ENCODE assay signal across 8 mouse cellular contexts in genomic region chr7:126776598-126777057, GRCm38 (mm10). TPM values are rescaled to one million over a fixed set of nuclear protein-coding genes. Genes with fewer than 3 reads are reported as not detected.
DNase-seq lines count a peak whose midpoint lies in the region; ATAC-seq and TF ChIP-seq lines count a peak whose summit lies in the region.

Gene Ypel3, plus strand, starts transcription at chr7:126776955.

- under 1% methylated on average over 36 of the region's 37 CpGs for WGBS in intestine, embryonic 16.5 days
- 0% methylated on average over 25 of the region's 37 CpGs for WGBS in midbrain, embryonic 11.5 days
- under 1% methylated on average over 36 of the region's 37 CpGs for WGBS in small intestine, adult 2 months

- peak; percentile 55 for TF ChIP-seq POLR2A in small intestine, adult 2 months (IDR thresholded peaks at IDR 0.05; ENCODE audit: low read depth, low read length)

- peak within 1 kb of the TSS; percentile 88 for H3K4me2 ChIP-seq in intestine, embryonic 16.5 days (ENCODE audit: low read depth, low read length)
- peak within 1 kb of the TSS; percentile 98 for H3K4me2 ChIP-seq in midbrain, embryonic 11.5 days

- intact Hi-C loops in left cerebral cortex, postnatal 4 days (cut with DNase I), result no loop called here

- peak within 1 kb of the TSS; percentile 87 for H3K9ac ChIP-seq in intestine, embryonic 16.5 days (ENCODE audit: low read depth, low read length)
- H3K9ac ChIP-seq in midbrain, embryonic 11.5 days (ENCODE audit: low read length), result peak within 1 kb of the TSS; percentile 88

- no peaks in the 10 kb centered on the region for H3K9me3 ChIP-seq in intestine, embryonic 16.5 days (ENCODE audit: control insufficient read depth, low read length)
- no peaks in the 10 kb centered on the region for H3K9me3 ChIP-seq in midbrain, embryonic 11.5 days (ENCODE audit: control insufficient read depth, low read length)

- H3K27me3 ChIP-seq in intestine, embryonic 16.5 days (replicated peaks; ENCODE audit: control insufficient read depth, insufficient read depth, low read length), result no peaks in the 10 kb centered on the region
- H3K27me3 ChIP-seq in midbrain, embryonic 11.5 days (ENCODE audit: control insufficient read depth, insufficient read depth, low read length), result no peaks in the 10 kb centered on the region
- H3K27me3 ChIP-seq in small intestine, adult 2 months (ENCODE audit: control insufficient read depth, insufficient read depth, low read length), result no peaks in the 10 kb centered on the region

- ATAC-seq in intestine, embryonic 16.5 days, result peak; percentile 91
- ATAC-seq in midbrain, embryonic 11.5 days (ENCODE audit: low FRiP score), result peak; percentile 90

- H3K4me1 ChIP-seq in intestine, embryonic 16.5 days (ENCODE audit: control insufficient read depth, insufficient read depth, low read length), result peaks cover 41% of the 10 kb centered on the region
- peaks cover 31% of the 10 kb centered on the region for H3K4me1 ChIP-seq in midbrain, embryonic 11.5 days (ENCODE audit: control insufficient read depth, insufficient read depth, low read length)
- peaks cover 23% of the 10 kb centered on the region for H3K4me1 ChIP-seq in small intestine, adult 2 months (ENCODE audit: control insufficient read depth, insufficient read depth, insufficient read length, low read length)

- no peak for TF ChIP-seq CTCF in small intestine, adult 2 months (IDR thresholded peaks at IDR 0.05; ENCODE audit: extremely low read depth, insufficient read length, insufficient replicate concordance, low read depth, low read length)

- peak within 1 kb of the TSS; percentile 92 for H3K27ac ChIP-seq in intestine, embryonic 16.5 days (ENCODE audit: low read length)
- peak within 1 kb of the TSS; percentile 76 for H3K27ac ChIP-seq in midbrain, embryonic 11.5 days (ENCODE audit: low read depth, low read length)
- peak within 1 kb of the TSS; percentile 93 for H3K27ac ChIP-seq in small intestine, adult 2 months (ENCODE audit: insufficient read depth, low read depth, low read length)

- peak; percentile 95 for DNase-seq in layer of hippocampus, adult 11-12 months (ENCODE audit: low spot score)
- no peak for DNase-seq in layer of hippocampus, adult 9-10 months (ENCODE audit: low spot score)
- peak; percentile 89 for DNase-seq in embryo, embryonic 9.5 days (ENCODE audit: extremely low spot score)
- peak; percentile 92 to 96 for DNase-seq in gastrocnemius, postnatal 4 days (ENCODE audit: low spot score in 2 of 2)
- peak; percentile 96 for DNase-seq in left cerebral cortex, postnatal 4 days
- peak; percentile 97 for DNase-seq in midbrain, embryonic 11.5 days (ENCODE audit: low spot score, missing footprints)

- no peaks in the 10 kb centered on the region; the same call in 1 of the 2 replicates for H3K36me3 ChIP-seq in intestine, embryonic 16.5 days (ENCODE audit: control insufficient read depth, insufficient read depth, low read length)
- H3K36me3 ChIP-seq in midbrain, embryonic 11.5 days (ENCODE audit: control insufficient read depth, insufficient read depth, low read length), result no peaks in the 10 kb centered on the region
- H3K36me3 ChIP-seq in small intestine, adult 2 months (ENCODE audit: control insufficient read depth, insufficient read depth, low read length), result peaks cover 14% of the 10 kb centered on the region

- H3K4me3 ChIP-seq in intestine, embryonic 16.5 days (ENCODE audit: low read length), result peak within 1 kb of the TSS; percentile 67
- peak within 1 kb of the TSS; percentile 68 for H3K4me3 ChIP-seq in midbrain, embryonic 11.5 days (ENCODE audit: low read depth, low read length)
- H3K4me3 ChIP-seq in small intestine, adult 2 months (ENCODE audit: low read depth, low read length), result peak within 1 kb of the TSS; percentile 85

RNA-seq across cellular contexts. Expression of gene Ypel3, which starts in this region (rescaled TPM):
- 10 to 100 TPM; 61.7 to 82.5 TPM for total RNA-seq in gastrocnemius, postnatal 4 days (2021)
- 59.5 and 61.5 TPM in 2 replicates for polyA plus RNA-seq in intestine, embryonic 16.5 days (2015; fragmentation: Nextera tagmentation; extraction: Ambion mirVana)
- 100 to 1,000 TPM; 110 to 113 TPM for total RNA-seq in left cerebral cortex, postnatal 4 days (2021)
- polyA plus RNA-seq in midbrain, embryonic 11.5 days (2014; fragmentation: Nextera tagmentation; extraction: Ambion mirVana), result 87.8 and 91.5 TPM in 2 replicates
- polyA plus RNA-seq in small intestine, adult 2 months (2012; rRNA removed), result 153 and 244 TPM in 2 replicates
